Mouse (Mus musculus): ENCODE data around the gene Sptbn4.

DNA sequence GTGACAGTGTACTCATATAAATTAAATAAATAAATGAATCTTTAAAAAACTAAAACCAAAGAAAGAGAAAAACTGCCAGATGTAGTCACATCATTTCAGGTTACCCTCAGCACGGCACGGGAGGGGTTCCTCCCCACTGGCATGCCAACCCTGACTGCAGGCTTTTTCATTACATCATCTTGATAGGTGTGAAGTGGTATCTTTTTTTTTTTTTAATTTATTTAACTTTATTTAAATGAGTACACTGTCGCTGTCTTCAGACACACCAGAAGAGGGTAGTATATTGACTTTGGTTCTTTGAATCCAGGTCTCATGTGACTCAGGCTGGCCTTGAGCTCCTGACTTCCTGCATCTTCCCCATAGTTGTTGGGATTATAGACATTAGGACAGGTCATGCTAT is 7.8 kb upstream of the Sptbn4 start:
- TF ChIP-seq CTCF (IDR thresholded peaks at IDR 0.05; ENCODE audit: extremely low read depth, insufficient read depth, insufficient read length, insufficient replicate concordance), result no peak
- no peak for TF ChIP-seq POLR2A (IDR thresholded peaks at IDR 0.05; ENCODE audit: low read depth, low read length)

Measured in spleen, adult 2 months (tissue).